Mouse (Mus musculus): ENCODE measurements around the gene Triap1.

- no peak for TF ChIP-seq CHD1 (IDR thresholded peaks at IDR 0.05; ENCODE audit: low read depth, low read length)
- no peak for TF ChIP-seq NRF1 (IDR thresholded peaks at IDR 0.05; ENCODE audit: insufficient read depth, low read depth, low read length, poor library complexity, severe bottlenecking)
- TF ChIP-seq MAX (IDR thresholded peaks at IDR 0.05; ENCODE audit: low read length), result no peak
These were observed 46.9 kb upstream of the Triap1 start for GRCm38 (mm10) chr5:115294173-115294572.
